Mouse (Mus musculus) monocyte, adult 5-6 weeks (primary cell): ENCODE results near the gene Pdia2. TPM values are rescaled to one million over a fixed set of nuclear protein-coding genes. Genes with fewer than 3 reads are reported as not detected.
A peak's percentile ranks its signal among the peaks of the same experiment; 100 is the strongest.
"Not testable (repeated sequence)": the region's sequence is repeated elsewhere in the genome, so short reads cannot be mapped to it uniquely, and the experiment has no call there.

ENCODE experiments used
- ATAC-seq: fragments of 153-309, 156-312 bp; replicated peaks from 2 replicates; pipeline ENCODE4 v1.8.0; 2017; ENCODE audit warnings: mild to moderate bottlenecking; ENCODE audit not compliant: low TSS enrichment, insufficient number of reproducible peaks, severe bottlenecking, poor library complexity, low FRiP score
- total RNA-seq: library from RNA; stranded (forward); fragments of 200-1000, 200-491, 200-594 nt; gene quantifications from 3 replicates; pipeline ENCODE4 v1.2.3, GENCODE M21; 2017

Gene Pdia2
- total RNA-seq, 1 experiment from 2014 or later = not detected

- ATAC-seq = peak; percentile 38; the same call in 1 of the 2 replicates
These were observed 4.5 kb upstream of the Pdia2 start for GRCm38 (mm10) chr17:26203321-26203811.

GRCm38 (mm10) chr17:26202737-26203136, 3.9 kb upstream of the Pdia2 start, which contains the start of gene Rgs11:
Gene Rgs11 (plus strand): TSS chr17:26202951.
- no peak for ATAC-seq

GRCm38 (mm10) chr17:26201998-26202397, 3.1 kb upstream of the Pdia2 start:
- no peak for ATAC-seq

GRCm38 (mm10) chr17:26200831-26201705, 2.2 kb upstream of the Pdia2 start:
- no peak for ATAC-seq

GRCm38 (mm10) chr17:26192481-26193190, 6.3 kb downstream of the Pdia2 start:
- ATAC-seq = no peak

GRCm38 (mm10) chr17:26191486-26191885, 7.4 kb downstream of the Pdia2 start:
- not testable (repeated sequence) for ATAC-seq

GRCm38 (mm10) chr17:26188091-26188805, 10.6 kb downstream of the Pdia2 start:
- no peak for ATAC-seq

- ATAC-seq = no peak
These were observed 11.3 kb downstream of the Pdia2 start for GRCm38 (mm10) chr17:26187592-26187991.

- ATAC-seq = no peak
These were observed 17.7 kb downstream of the Pdia2 start for GRCm38 (mm10) chr17:26181179-26181578.

- ATAC-seq = no peak
These were observed 20.3 kb downstream of the Pdia2 start for GRCm38 (mm10) chr17:26178611-26179010.

GRCm38 (mm10) chr17:26175248-26175647, 23.6 kb downstream of the Pdia2 start:
- ATAC-seq = not testable (repeated sequence)

GRCm38 (mm10) chr17:26168039-26168438, 30.8 kb downstream of the Pdia2 start:
- ATAC-seq = peak; percentile 97

GRCm38 (mm10) chr17:26162736-26163135, 36.2 kb downstream of the Pdia2 start:
- ATAC-seq = no peak

GRCm38 (mm10) chr17:26151886-26152630, 46.8 kb downstream of the Pdia2 start:
- ATAC-seq = no peak

GRCm38 (mm10) chr17:26149056-26149455, 49.8 kb downstream of the Pdia2 start:
- ATAC-seq = no peak
